Mouse (Mus musculus) cortical plate, adult 2 months (tissue): ENCODE measurements at regions not wholly inside any gene's neighbourhood (a gene's known extent, or its start where the extent isn't known, plus 50 kb on each side); places are given as distances from the start of the nearest gene placed in this dataset.

Experiments
- CTCF ChIP-seq: fragments of 200-500 bp; IDR thresholded peaks from 2 replicates; pipeline ENCODE4 v1.5.1; 2011; ENCODE audit warnings: mild to moderate bottlenecking, control low read depth, low read length; ENCODE audit not compliant: insufficient read depth; ENCODE audit errors: extremely low read depth
- POLR2A ChIP-seq: fragments of 200-500 bp; IDR thresholded peaks from 2 replicates; pipeline ENCODE4 v1.6.1; 2011; ENCODE audit warnings: mild to moderate bottlenecking, low read length, control low read depth; ENCODE audit not compliant: insufficient read depth; ENCODE audit errors: extremely low read depth

DNA sequence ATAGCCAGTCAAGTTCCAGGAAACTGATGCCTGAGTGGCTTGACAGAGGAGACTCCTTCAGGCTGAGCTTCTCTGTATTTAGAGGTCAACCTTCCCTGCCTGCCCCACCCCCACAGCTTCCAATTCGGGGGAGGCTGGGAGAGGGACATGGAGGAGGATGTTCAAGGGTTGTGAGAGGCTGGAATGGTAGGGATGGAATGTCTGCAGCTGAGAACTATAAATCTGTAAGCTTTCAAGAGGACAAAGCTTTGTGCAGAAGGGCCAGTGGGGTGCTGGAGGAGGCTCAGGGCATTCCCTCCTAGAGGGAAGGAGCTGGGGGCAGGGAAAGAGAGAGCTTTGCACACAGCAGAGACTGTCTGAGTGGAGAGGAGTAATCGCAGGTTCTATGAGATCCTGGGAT lies 123.4 kb upstream of the Ncam1 start:
- TF ChIP-seq CTCF (no peak), POLR2A (no peak)
